Mouse (Mus musculus) intestine, embryonic 15.5 days (tissue): ENCODE measurements around the gene A930017K11Rik. TPM values are rescaled to one million over a fixed set of nuclear protein-coding genes. Genes with fewer than 3 reads are reported as not detected.

Experiments used
- ATAC-seq: fragments of 200-750 bp; cut with Nextera tagmentation; 2 replicates; pipeline ENCODE4 v1.8.0; 2017; ENCODE audit warnings: moderate TSS enrichment, moderate library complexity
- H3K27ac ChIP-seq: fragments of 300-500 bp; sonication (generic); 2 replicates; pipeline ENCODE4 v1.5.1; 2015; ENCODE audit warnings: mild to moderate bottlenecking, inconsistent platforms
- H3K27me3 ChIP-seq: fragments of 300-500 bp; sonication (generic); replicated peaks from 2 replicates; pipeline ENCODE4 v1.6.1; 2015; ENCODE audit warnings: inconsistent platforms
- H3K36me3 ChIP-seq: fragments of 300-500 bp; sonication (generic); 2 replicates; pipeline ENCODE4 v1.6.1; 2015; ENCODE audit warnings: inconsistent platforms
- H3K4me1 ChIP-seq: fragments of 300-500 bp; sonication (generic); replicated peaks from 2 replicates; pipeline ENCODE4 v1.6.1; 2015; ENCODE audit warnings: inconsistent platforms
- H3K4me2 ChIP-seq: fragments of 300-500 bp; sonication (generic); replicated peaks from 2 replicates; pipeline ENCODE4 v1.6.1; 2015; ENCODE audit warnings: mild to moderate bottlenecking, inconsistent platforms
- H3K4me3 ChIP-seq: fragments of 300-500 bp; sonication (generic); replicated peaks from 2 replicates; pipeline ENCODE4 v1.5.1; 2015; ENCODE audit warnings: inconsistent platforms
- H3K9ac ChIP-seq: fragments of 300-500 bp; sonication (generic); 2 replicates; pipeline ENCODE4 v1.6.1; 2015; ENCODE audit warnings: inconsistent platforms
- H3K9me3 ChIP-seq: fragments of 300-500 bp; sonication (generic); 2 replicates; pipeline ENCODE4 v1.6.1; 2016; ENCODE audit warnings: inconsistent platforms
- WGBS: fragments of 180-500 bp; shearing (Covaris S2); methylation state at CpG from one replicate; pipeline ENCODE4 v1.1.7; 2015; 5-methylcytosine and 5-hydroxymethylcytosine counted together
- polyA plus RNA-seq: library from polyadenylated mRNA; unstranded; fragments of >200 nt; fragmentation: Nextera tagmentation; extraction: Ambion mirVana; gene quantifications from 2 replicates; pipeline ENCODE4 v1.2.1, GENCODE M21; 2015

The A930017K11Rik gene
- polyA plus RNA-seq, 1 experiment from 2014 or later: 0.28 TPM

DNA sequence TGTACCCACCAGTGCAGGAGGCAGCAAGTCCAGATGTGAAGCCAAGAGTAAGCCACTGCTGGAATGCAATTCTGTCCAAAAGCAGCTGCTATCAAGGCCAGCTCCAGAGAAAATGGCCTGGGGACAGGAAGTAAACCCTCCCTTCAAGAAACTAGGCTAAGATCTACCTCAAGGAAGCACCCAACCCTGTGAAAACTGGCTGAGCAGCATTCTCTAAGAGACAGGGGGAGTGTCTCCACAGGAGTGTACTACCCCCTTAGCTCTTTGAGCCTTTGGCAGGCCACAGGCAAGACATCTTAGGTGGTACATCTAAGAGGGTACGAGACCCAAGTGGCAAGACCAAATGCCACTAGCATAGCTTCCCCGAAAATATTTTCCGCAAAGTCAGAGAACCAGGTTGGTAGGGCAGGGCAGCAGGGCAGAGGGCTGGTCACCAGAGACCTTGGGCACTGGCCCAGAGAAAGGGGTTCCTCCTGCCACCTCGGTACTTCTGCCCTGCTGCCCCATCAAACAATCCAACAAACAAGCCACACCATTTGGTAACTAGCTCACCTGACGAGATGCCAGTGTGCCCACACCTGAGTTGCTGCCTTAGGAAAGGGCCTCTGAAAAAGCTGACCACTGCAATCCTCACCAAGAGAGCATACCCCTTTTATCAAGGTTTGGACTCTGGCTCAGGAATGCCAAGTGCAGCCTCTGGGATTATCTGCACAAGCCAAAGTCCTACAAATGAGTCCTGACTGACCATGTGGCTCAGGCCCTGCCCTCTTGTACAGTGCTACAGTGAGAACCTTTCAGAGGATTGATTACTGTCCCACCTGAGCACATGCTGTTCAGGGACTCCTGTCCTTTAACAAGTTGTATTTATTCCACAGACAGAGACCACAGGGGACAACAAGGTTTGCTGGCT is 27.7 kb upstream of the A930017K11Rik start:
- peak; percentile 74 for ATAC-seq
- Histone ChIP-seq H3K36me3 (no peaks in the 10 kb centered on the region), H3K27me3 (no peaks in the 10 kb centered on the region), H3K27ac (peak overlapping the region; percentile 57; the same call in 1 of the 2 replicates), H3K4me1 (peaks cover 27% of the 10 kb centered on the region; the same call in 1 of the 2 replicates), H3K9ac (no peak overlapping the region), H3K9me3 (no peaks in the 10 kb centered on the region), H3K4me2 (0 out of 2 replicates have a peak overlapping the region, but pooled peaks have one; percentile 1), H3K4me3 (no peak overlapping the region)
- 85% methylated on average over 5 of the region's 5 CpGs for WGBS

DNA sequence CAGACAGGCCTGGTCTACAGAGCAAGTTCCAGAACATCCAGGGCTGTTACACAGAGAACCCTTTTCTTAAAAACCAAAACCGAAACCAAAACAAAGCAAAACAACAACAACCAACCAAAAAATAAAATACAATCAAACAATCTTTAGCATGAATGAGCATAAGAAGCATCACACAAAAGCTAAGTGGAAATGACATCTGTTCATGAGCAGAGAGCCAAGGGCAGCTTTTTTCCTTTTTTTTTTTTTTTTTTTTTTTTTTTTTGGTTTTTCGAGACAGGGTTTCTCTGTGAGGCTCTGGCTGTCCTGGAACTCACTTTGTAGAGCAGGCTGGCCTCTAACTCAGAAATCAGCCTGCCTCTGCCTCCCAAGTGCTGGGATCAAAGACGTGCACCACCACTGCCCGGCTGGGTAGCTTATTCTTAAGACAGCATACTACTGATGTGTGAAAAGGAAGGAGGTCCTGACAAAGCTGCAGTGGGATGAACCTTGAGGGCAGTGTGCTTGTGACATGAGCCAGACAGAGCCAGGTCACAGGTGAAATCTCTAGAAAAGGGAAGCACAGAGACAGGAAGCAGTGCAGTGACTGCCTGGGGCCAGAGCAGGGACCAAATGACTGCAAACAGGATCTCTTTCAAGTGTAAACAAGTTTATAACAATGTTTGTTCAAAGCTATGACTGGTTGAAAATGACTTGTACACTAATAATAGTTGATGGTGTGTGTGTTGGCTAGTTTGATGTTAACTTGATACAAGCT is 18.8 kb upstream of the A930017K11Rik start:
- Histone ChIP-seq H3K9ac (no peak overlapping the region), H3K4me2 (no peak overlapping the region), H3K36me3 (no peaks in the 10 kb centered on the region), H3K27me3 (no peaks in the 10 kb centered on the region), H3K9me3 (no peaks in the 10 kb centered on the region), H3K27ac (no peak overlapping the region), H3K4me3 (no peak overlapping the region), H3K4me1 (peaks cover 12% of the 10 kb centered on the region)
- ATAC-seq: no peak
- WGBS: 88% methylated on average over 4 of the region's 4 CpGs

DNA sequence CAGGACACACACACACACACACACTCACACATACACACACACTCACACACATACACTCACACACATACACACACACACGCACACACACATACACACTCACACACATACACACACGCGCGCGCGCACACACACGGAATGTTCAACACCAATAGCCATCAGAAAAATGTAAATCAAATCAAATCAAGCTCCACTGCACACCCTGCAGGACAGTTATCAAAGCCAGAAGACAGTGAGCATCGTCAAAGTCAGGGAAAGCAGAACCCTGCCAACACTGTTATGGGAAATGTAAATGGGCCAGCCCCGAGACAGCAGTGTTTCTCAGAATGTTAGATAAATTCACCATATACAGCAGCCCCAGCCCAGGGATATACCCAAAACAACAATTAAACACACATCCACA is 18.1 kb upstream of the A930017K11Rik start:
- no peak overlapping the region for H3K4me2 ChIP-seq
- H3K36me3 ChIP-seq: no peaks in the 10 kb centered on the region
- WGBS: 90% methylated on average over 9 of the region's 9 CpGs
- peaks cover 12% of the 10 kb centered on the region for H3K4me1 ChIP-seq
- H3K4me3 ChIP-seq: no peak overlapping the region
- no peak for ATAC-seq
- no peak overlapping the region for H3K27ac ChIP-seq
- H3K9me3 ChIP-seq: no peaks in the 10 kb centered on the region
- H3K9ac ChIP-seq: no peak overlapping the region
- no peaks in the 10 kb centered on the region for H3K27me3 ChIP-seq

DNA sequence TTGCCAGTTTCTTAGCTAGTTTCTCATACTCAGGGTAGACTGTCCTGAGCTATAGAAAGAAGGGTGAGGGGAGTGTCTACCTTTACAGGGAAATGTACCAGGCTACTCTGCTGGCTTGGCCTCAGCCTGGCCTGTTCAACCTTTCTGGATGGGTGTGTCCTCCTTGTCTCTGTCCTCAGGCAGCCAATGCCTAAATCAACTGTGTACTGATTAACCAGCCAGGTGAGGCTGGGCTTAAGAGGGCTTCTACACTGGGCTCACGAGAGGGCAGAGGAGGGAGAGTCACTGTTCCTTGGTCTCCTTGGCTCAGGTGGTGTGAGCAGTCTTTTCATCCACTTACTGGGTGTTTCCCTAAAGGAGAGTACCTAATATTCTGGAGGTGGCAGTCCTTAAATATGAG is 15.8 kb upstream of the A930017K11Rik start:
- H3K4me2 ChIP-seq: no peak overlapping the region
- peak; percentile 91 for ATAC-seq
- H3K27ac ChIP-seq: peak overlapping the region; percentile 44; the same call in 1 of the 2 replicates
- H3K4me3 ChIP-seq: no peak overlapping the region
- H3K4me1 ChIP-seq: peaks cover 12% of the 10 kb centered on the region
- peaks cover 5% of the 10 kb centered on the region; the same call in 1 of the 2 replicates for H3K36me3 ChIP-seq
- H3K9ac ChIP-seq: no peak overlapping the region
- H3K9me3 ChIP-seq: no peaks in the 10 kb centered on the region
- no peaks in the 10 kb centered on the region for H3K27me3 ChIP-seq
- WGBS: 43% methylated on average over 1 of the region's 1 CpGs

DNA sequence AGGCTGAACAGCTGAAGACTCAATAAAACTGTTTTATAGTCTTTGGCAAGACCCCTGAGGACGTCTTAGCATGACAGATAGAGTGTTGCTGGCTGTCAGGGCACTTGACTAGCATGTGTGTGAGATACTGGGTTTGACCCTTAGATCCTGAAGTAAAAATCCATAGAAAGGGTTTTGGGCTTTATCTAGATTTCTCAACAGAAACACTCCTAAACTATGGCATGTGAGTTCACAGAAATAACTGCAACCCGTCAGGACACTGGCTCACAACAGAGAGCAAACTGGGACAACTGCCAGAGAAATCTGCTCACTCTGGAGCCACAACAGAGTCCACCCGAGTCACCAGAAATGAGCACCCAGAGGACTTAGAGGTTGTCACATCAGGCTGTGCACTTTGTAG is 15.3 kb upstream of the A930017K11Rik start:
- Histone ChIP-seq H3K36me3 (peaks cover 6% of the 10 kb centered on the region; the same call in 1 of the 2 replicates), H3K27me3 (no peaks in the 10 kb centered on the region), H3K4me3 (no peak overlapping the region), H3K9me3 (no peaks in the 10 kb centered on the region), H3K4me2 (no peak overlapping the region), H3K27ac (no peak overlapping the region), H3K9ac (no peak overlapping the region), H3K4me1 (peaks cover 12% of the 10 kb centered on the region)
- peak; percentile 1; the same call in 1 of the 2 replicates for ATAC-seq
- WGBS: 30% methylated on average over 3 of the region's 3 CpGs

DNA sequence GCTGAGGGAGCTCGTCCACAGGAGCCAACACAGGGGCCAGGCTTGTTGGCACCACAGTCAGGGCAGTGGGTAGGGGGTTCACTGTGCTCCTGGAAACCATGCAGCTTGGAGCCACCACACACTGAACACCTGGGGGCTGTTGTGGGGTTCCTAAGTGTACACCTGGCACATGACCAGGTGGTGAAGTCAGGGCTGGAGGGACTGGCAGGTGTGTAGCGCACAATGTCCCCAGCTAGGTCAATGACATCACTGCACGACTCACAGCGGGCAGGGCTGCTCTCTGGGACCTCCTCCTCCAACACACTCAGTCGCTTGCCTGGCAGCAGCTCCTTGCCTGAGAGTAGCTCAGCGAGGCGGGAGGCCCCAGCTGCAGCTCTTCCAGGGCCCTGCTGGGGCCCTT is 11.9 kb upstream of the A930017K11Rik start:
- H3K27me3 ChIP-seq: no peaks in the 10 kb centered on the region
- no peak overlapping the region for H3K27ac ChIP-seq
- peaks cover 12% of the 10 kb centered on the region for H3K4me1 ChIP-seq
- no peak overlapping the region for H3K4me2 ChIP-seq
- no peaks in the 10 kb centered on the region for H3K9me3 ChIP-seq
- 88% methylated on average over 7 of the region's 7 CpGs for WGBS
- H3K4me3 ChIP-seq: no peak overlapping the region
- H3K9ac ChIP-seq: no peak overlapping the region
- H3K36me3 ChIP-seq: peaks cover 14% of the 10 kb centered on the region; the same call in 1 of the 2 replicates
- ATAC-seq: peak; percentile 40

DNA sequence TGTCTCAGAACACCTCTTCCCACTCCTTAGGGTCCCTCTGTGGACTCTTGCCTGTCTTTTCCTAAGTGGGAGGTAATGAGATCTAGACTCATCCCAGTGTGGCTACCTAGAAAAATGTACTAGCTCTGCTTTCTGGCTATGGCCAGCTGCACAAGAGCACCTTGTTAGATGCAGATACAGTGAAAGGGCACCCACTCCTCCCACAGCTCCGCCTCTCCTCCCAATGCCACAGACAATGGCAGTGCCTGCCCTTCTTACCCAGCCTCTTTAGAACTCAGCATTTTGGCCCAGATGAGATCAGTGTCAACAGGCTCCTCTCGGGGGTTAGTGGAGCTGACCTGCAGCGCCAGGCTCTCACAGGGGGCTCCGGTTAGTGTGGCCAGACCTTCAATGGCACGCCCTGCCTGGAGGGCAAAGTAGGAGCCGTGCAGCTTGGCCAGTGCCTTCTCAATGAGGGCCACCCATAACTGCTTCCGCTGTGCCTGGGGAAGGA is 10.1 kb upstream of the A930017K11Rik start:
- WGBS: 91% methylated on average over 7 of the region's 7 CpGs
- no peaks in the 10 kb centered on the region for H3K9me3 ChIP-seq
- H3K4me1 ChIP-seq: 0 out of 2 replicates have a peak, but pooled peaks cover under 1% of the 10 kb centered on the region
- ATAC-seq: no peak
- H3K27me3 ChIP-seq: no peaks in the 10 kb centered on the region
- no peak overlapping the region for H3K4me3 ChIP-seq
- H3K9ac ChIP-seq: no peak overlapping the region
- no peak overlapping the region for H3K4me2 ChIP-seq
- H3K27ac ChIP-seq: no peak overlapping the region
- peaks cover 19% of the 10 kb centered on the region for H3K36me3 ChIP-seq

DNA sequence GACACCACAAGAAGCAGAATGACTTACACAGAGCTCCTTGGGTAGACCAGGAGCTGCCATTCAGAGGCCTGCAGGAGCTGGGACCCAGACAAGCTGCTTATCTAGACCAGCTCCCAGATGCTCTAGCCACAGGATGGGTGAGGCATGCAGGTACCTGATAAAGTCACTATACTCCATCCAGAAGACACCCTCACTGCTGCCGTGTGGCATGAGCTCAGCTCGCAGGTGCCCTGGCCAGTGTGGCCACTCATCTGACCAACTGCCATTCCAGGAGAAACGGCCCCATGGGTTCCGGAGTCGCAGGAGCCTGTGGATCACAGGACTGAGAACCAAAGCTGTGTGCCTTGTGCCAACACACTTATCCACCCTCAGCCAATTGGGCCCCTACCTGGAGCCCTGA is 9.2 kb upstream of the A930017K11Rik start:
- Histone ChIP-seq H3K36me3 (peaks cover 19% of the 10 kb centered on the region), H3K9ac (no peak overlapping the region), H3K27me3 (no peaks in the 10 kb centered on the region), H3K27ac (no peak overlapping the region), H3K4me1 (no peaks in the 10 kb centered on the region), H3K4me2 (no peak overlapping the region), H3K4me3 (no peak overlapping the region), H3K9me3 (no peaks in the 10 kb centered on the region)
- WGBS: 92% methylated on average over 5 of the region's 5 CpGs
- peak; percentile 48; the same call in 1 of the 2 replicates for ATAC-seq

DNA sequence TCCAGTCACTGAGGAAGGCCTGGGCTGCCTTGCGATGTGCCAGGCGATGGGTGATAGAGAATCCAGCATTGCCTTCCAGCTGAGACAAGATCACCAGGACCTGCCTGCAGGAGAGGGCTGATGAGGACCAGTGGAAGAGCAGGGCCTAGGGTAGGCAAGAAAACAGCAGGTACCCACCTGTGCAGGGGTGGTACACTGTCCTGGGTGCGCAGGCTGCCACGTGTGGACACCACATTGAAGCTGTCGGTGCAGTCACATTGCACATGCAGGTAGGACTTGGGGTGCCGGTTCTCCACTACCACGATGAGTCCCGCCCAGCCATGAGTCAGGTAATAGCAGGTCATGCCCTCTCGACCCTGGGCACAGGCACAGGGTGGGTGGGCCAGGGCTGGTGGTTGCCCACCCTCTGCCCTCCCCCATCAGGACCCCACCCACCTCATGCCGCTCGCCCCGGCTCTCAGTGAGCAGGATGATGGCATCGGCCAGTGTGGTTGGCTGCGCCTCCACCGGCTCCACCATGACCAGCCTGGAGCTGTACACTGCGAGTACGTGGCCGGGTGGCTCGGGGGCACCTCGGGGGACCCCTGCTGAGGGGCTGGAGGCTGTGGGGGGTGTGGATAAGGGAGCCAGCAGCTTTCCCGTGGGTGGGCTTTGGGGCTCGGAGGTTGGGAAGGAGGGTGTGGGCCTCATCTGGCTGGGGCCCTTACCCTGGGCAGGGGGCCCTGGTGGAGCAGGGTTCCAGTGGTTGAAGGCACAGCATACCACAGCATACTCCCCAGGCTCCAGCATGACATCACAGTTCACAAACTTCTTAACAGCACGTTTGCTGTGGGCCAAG is 7.5 kb upstream of the A930017K11Rik start:
- no peaks in the 10 kb centered on the region for H3K9me3 ChIP-seq
- H3K4me2 ChIP-seq: no peak overlapping the region
- H3K4me1 ChIP-seq: no peaks in the 10 kb centered on the region
- no peak overlapping the region for H3K9ac ChIP-seq
- H3K27ac ChIP-seq: no peak overlapping the region
- ATAC-seq: no peak
- WGBS: 90% methylated on average over 23 of the region's 23 CpGs
- peaks cover 19% of the 10 kb centered on the region for H3K36me3 ChIP-seq
- H3K4me3 ChIP-seq: no peak overlapping the region
- H3K27me3 ChIP-seq: no peaks in the 10 kb centered on the region

DNA sequence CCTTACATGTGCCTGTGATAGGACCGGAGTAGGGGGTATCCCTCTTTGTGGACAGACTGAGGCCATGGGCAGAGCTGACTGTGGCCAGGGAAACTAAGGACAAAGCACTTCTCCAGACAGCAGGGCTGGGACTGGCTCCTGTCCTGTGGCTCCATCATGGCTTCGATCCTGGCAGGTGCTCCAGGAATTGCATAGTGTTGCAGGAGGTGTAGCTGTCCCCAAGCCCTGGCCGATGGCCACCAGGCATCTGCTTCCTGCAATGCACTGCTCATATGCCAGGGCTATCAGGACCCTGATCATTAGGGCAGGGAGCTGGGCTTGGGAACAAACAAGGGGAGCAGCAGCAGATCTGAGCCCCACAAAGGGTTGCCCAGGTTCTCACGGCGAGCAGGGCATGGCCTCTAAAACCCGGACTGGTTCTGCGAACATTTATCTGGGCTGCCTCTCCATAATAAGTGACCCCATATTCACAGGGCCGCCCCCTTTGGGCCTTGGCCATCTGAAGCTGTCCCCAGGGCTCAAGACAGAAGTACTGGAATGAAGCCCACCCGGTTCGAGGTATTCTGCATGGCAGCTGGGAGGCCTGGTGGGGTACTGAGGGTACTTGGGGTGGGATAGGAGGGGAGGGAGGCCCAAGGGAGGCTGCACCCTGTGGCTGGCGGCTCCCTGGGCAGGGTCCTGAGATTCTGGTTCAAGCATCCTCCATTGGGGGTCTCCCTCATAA is 6.6 kb upstream of the A930017K11Rik start:
- Histone ChIP-seq H3K36me3 (peaks cover 19% of the 10 kb centered on the region), H3K4me2 (no peak overlapping the region), H3K4me1 (no peaks in the 10 kb centered on the region), H3K4me3 (no peak overlapping the region), H3K9ac (no peak overlapping the region), H3K9me3 (no peaks in the 10 kb centered on the region), H3K27ac (no peak overlapping the region), H3K27me3 (0 out of 2 replicates have a peak, but pooled peaks cover 2% of the 10 kb centered on the region)
- ATAC-seq: no peak
- WGBS: 93% methylated on average over 11 of the region's 11 CpGs

DNA sequence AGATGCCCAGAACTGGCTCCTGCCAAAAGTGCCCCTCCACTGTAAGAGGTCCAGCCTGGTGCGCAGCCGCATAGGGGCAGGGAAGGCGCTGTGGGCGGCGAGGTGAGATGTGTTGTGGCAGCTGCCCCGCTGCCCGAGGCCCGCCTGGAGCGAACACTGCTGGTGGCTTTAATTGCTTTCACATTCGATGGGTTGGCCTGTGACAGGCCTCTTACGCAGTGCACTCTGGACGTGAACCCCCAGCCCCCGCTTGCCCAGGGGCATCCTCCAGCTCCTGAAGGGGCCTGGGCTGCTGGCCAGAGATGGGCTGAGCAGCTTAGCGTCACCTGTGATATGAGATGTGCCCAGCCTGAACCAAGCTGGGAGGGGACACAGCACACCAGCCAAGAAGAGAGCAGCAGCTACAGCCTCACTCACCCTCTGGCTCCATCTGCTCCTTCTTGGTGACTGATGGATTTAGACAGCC is 5.3 kb upstream of the A930017K11Rik start:
- no peak overlapping the region for H3K27ac ChIP-seq
- H3K4me3 ChIP-seq: no peak overlapping the region
- no peak overlapping the region for H3K9ac ChIP-seq
- H3K36me3 ChIP-seq: peaks cover 13% of the 10 kb centered on the region; the same call in 1 of the 2 replicates
- no peaks in the 10 kb centered on the region for H3K9me3 ChIP-seq
- H3K27me3 ChIP-seq: peaks cover 13% of the 10 kb centered on the region
- no peak for ATAC-seq
- 85% methylated on average over 14 of the region's 14 CpGs for WGBS
- no peak overlapping the region for H3K4me2 ChIP-seq
- no peaks in the 10 kb centered on the region for H3K4me1 ChIP-seq
